Mouse (Mus musculus) limb, embryonic 11.5 days (tissue): ENCODE measurements around the gene Dvl3. TPM values are rescaled to one million over a fixed set of nuclear protein-coding genes. Genes with fewer than 3 reads are reported as not detected.

Experiments
- ATAC-seq: fragments of 200-750 bp; cut with Nextera tagmentation; 2 replicates; pipeline ENCODE4 v1.8.0; 2017; ENCODE audit warnings: low read depth; ENCODE audit not compliant: insufficient number of reproducible peaks, low FRiP score, low TSS enrichment
- DNase-seq: peaks from one replicate; pipeline ENCODE4 v3.0.0-alpha.2; 2015; ENCODE audit warnings: low spot score
- H3K27ac ChIP-seq: fragments of 300-500 bp; sonication (generic); replicated peaks from 2 replicates; pipeline ENCODE4 v1.5.1; 2014; ENCODE audit warnings: low read depth, mild to moderate bottlenecking, low read length
- H3K27me3 ChIP-seq: fragments of 300-500 bp; sonication (generic); 2 replicates; pipeline ENCODE4 v1.6.1; 2014; ENCODE audit warnings: mild to moderate bottlenecking, low read length, mixed read lengths; ENCODE audit not compliant: control insufficient read depth, insufficient read depth
- H3K36me3 ChIP-seq: fragments of 300-500 bp; sonication (generic); 2 replicates; pipeline ENCODE4 v1.6.1; 2014; ENCODE audit warnings: mild to moderate bottlenecking, low read length, moderate library complexity, mixed read lengths; ENCODE audit not compliant: control insufficient read depth, insufficient read depth
- H3K4me1 ChIP-seq: fragments of 300-500 bp; sonication (generic); 2 replicates; pipeline ENCODE4 v1.6.1; 2014; ENCODE audit warnings: low read length, mixed read lengths; ENCODE audit not compliant: control insufficient read depth, insufficient read depth
- H3K4me2 ChIP-seq: fragments of 300-500 bp; sonication (generic); 2 replicates; pipeline ENCODE4 v1.6.1; 2014; ENCODE audit warnings: low read depth, mild to moderate bottlenecking, moderate library complexity; ENCODE audit not compliant: severe bottlenecking
- H3K4me3 ChIP-seq: fragments of 300-500 bp; sonication (generic); 2 replicates; pipeline ENCODE4 v1.5.1; 2014; ENCODE audit warnings: low read depth, low read length
- H3K9ac ChIP-seq: fragments of 300-500 bp; sonication (generic); 2 replicates; pipeline ENCODE4 v1.6.1; 2014; ENCODE audit warnings: mild to moderate bottlenecking, low read length
- H3K9me3 ChIP-seq: fragments of 300-500 bp; sonication (generic); 2 replicates; pipeline ENCODE4 v1.6.1; 2016; ENCODE audit warnings: low read length; ENCODE audit not compliant: control insufficient read depth
- WGBS: fragments of 180-500 bp; shearing (Covaris S2); extraction: QIAGEN DNeasy Blood & Tissue Kit; methylation state at CpG from one replicate; pipeline ENCODE4 v1.1.7; 2014; 5-methylcytosine and 5-hydroxymethylcytosine counted together
- polyA plus RNA-seq: library from polyadenylated mRNA; unstranded; fragments of >200 nt; fragmentation: Nextera tagmentation; extraction: Ambion mirVana; gene quantifications from 2 replicates; pipeline ENCODE4 v1.2.1, GENCODE M21; 2014

The Dvl3 gene
- 40.4 and 46.2 TPM in 2 replicates for polyA plus RNA-seq

- ATAC-seq = peak; percentile 94
- H3K4me3 ChIP-seq = peak within 1 kb of the TSS; percentile 96
- H3K4me1 ChIP-seq = no peaks in the 10 kb centered on the region
- peak within 1 kb of the TSS; percentile 98 for H3K9ac ChIP-seq
- peak within 1 kb of the TSS; percentile 81 for H3K27ac ChIP-seq
- peaks cover 3% of the 10 kb centered on the region for H3K36me3 ChIP-seq
- H3K9me3 ChIP-seq = no peaks in the 10 kb centered on the region
- peak within 1 kb of the TSS; percentile 95 for H3K4me2 ChIP-seq
- WGBS = under 1% methylated on average over 30 of the region's 55 CpGs
- H3K27me3 ChIP-seq = no peaks in the 10 kb centered on the region
- peak; percentile 94 for DNase-seq
These were observed at the start of gene Dvl3 for GRCm38 (mm10) chr16:20516726-20517201. Dvl3 (plus strand) TSS chr16:20516982.

DNA sequence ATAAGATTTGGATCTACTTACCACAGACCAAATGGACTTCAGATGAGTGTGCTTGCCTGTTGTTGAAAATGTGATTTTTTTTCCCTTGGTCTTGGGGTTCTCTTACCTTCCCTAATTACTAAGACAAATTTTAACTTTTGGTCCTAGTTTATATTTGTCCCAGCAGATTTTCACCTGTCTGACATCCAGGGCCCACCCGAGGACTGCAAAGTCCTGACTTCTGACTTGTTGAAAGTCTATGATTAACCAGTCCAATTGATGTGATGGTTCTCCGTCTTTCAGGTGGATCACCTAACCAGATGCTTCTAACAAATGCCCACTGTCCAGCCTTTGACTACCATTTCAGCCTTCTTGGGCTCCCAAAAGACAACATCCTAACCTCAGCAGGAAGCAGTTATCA is 45.8 kb upstream of the Dvl3 start:
- Histone ChIP-seq H3K4me2 (no peak overlapping the region), H3K36me3 (no peaks in the 10 kb centered on the region), H3K9ac (no peak overlapping the region), H3K27me3 (no peaks in the 10 kb centered on the region), H3K9me3 (no peaks in the 10 kb centered on the region), H3K4me1 (no peaks in the 10 kb centered on the region), H3K4me3 (no peak overlapping the region), H3K27ac (no peak overlapping the region)
- ATAC-seq (no peak), DNase-seq (no peak)
- 94% methylated on average over 2 of the region's 2 CpGs for WGBS

DNA sequence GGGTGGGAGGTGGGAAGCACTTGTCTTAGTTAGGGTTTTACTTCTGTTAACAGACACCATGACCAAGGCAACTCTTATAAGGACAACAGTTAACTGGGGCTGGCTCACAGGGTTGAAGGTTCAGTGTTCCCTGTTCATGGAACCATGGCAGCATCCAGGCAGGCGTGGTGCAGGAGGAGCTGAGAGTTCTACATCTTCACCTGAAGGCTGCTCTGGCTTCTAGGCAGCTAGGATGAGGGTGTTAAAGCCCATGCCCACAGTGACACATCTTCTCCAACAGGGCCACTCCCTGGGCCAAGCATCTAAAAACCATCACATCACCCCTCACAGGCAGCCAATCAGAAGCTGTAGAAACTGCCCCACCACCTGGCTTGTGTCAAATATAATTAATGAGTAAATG is 45.1 kb upstream of the Dvl3 start:
- Histone ChIP-seq H3K27ac (no peak overlapping the region), H3K4me3 (no peak overlapping the region), H3K36me3 (no peaks in the 10 kb centered on the region), H3K4me2 (no peak overlapping the region), H3K27me3 (no peaks in the 10 kb centered on the region), H3K9me3 (no peaks in the 10 kb centered on the region), H3K4me1 (no peaks in the 10 kb centered on the region), H3K9ac (no peak overlapping the region)
- DNase-seq (no peak), ATAC-seq (no peak)
- WGBS = 63% methylated on average over 1 of the region's 1 CpGs

DNA sequence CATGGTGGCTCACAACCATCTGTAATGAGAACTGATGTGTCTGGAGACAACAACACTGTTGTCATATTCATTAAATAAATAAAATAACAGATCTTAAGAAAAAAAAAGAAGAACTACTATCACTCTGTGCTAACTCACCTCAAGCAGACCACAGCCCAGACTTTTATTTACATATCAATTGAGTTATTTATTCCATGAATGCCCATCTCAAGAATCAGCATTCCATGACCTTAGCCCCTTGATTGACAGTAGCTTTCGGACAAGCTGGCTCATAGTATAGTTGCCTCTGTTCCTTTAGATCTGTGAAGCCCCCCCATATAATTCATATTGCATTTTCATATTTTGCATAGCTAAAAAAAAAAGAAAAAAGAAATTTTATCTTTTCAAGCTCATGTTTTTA is 43.0 kb upstream of the Dvl3 start:
- no peak overlapping the region for H3K27ac ChIP-seq
- 94% methylated on average over 1 of the region's 1 CpGs for WGBS
- no peaks in the 10 kb centered on the region for H3K4me1 ChIP-seq
- ATAC-seq (no peak), DNase-seq (no peak)
- H3K36me3 ChIP-seq = no peaks in the 10 kb centered on the region
- no peak overlapping the region for H3K4me3 ChIP-seq
- no peaks in the 10 kb centered on the region for H3K9me3 ChIP-seq
- H3K9ac ChIP-seq = no peak overlapping the region
- no peak overlapping the region for H3K4me2 ChIP-seq
- H3K27me3 ChIP-seq = no peaks in the 10 kb centered on the region

- ATAC-seq = no peak
- WGBS = 91% methylated on average over 8 of the region's 8 CpGs
- DNase-seq = no peak
- no peaks in the 10 kb centered on the region for H3K36me3 ChIP-seq
- no peak overlapping the region for H3K4me2 ChIP-seq
- H3K27me3 ChIP-seq = no peaks in the 10 kb centered on the region
- no peaks in the 10 kb centered on the region for H3K4me1 ChIP-seq
- H3K9me3 ChIP-seq = no peaks in the 10 kb centered on the region
- no peak overlapping the region for H3K27ac ChIP-seq
- H3K4me3 ChIP-seq = no peak overlapping the region
- no peak overlapping the region for H3K9ac ChIP-seq
These were observed 42.6 kb upstream of the Dvl3 start for GRCm38 (mm10) chr16:20474211-20474610.

DNA sequence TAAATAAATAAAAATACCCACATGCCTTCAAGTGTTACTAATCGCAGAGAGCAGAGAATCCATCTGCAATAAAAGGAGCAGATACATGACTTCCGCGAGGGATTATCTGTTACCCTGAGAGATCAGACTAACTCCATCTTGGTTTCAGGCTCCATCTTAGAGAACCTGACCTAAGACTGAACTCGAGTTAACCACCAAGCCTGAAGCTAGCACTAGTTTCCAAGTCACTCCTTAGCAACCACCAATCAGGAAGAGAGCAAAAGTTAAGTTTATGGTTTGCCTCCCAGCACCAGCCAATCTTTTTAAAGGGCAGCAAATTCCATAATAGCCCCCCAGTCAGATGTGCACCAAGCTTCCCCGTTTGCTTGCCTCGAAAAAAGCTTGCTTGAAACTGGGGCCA is 42.0 kb upstream of the Dvl3 start:
- Histone ChIP-seq H3K4me2 (no peak overlapping the region), H3K9me3 (no peaks in the 10 kb centered on the region), H3K9ac (no peak overlapping the region), H3K27ac (no peak overlapping the region), H3K27me3 (no peaks in the 10 kb centered on the region), H3K4me1 (no peaks in the 10 kb centered on the region), H3K36me3 (no peaks in the 10 kb centered on the region), H3K4me3 (no peak overlapping the region)
- 91% methylated on average over 6 of the region's 6 CpGs for WGBS
- DNase-seq (no peak), ATAC-seq (no peak)

DNA sequence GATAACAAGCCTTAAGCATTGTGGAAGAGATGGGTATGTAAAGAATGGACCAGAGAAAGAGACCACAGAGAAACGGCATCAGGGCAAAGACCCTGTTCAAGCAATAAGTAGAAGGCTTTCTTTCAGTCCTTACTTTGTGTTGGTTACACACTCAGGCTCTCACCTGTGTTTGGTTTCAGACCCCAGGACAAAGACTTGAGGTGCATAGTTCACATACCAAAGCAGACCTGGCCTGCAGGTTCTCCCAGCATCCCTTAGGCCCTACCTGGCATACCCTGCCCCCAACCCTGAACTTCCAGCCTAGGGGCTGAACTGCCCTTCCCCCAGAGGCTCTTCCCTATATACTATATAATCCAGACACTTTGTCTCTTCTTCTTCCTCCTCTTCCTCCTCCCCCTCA is 41.4 kb upstream of the Dvl3 start:
- H3K4me2 ChIP-seq = no peak overlapping the region
- H3K36me3 ChIP-seq = no peaks in the 10 kb centered on the region
- no peaks in the 10 kb centered on the region for H3K4me1 ChIP-seq
- H3K27me3 ChIP-seq = no peaks in the 10 kb centered on the region
- no peak overlapping the region for H3K27ac ChIP-seq
- H3K4me3 ChIP-seq = no peak overlapping the region
- no peak for ATAC-seq
- no peak overlapping the region for H3K9ac ChIP-seq
- no peak for DNase-seq
- H3K9me3 ChIP-seq = no peaks in the 10 kb centered on the region
- 88% methylated on average over 1 of the region's 1 CpGs for WGBS

- Histone ChIP-seq H3K9me3 (no peaks in the 10 kb centered on the region), H3K4me2 (no peak overlapping the region), H3K27ac (no peak overlapping the region), H3K9ac (no peak overlapping the region), H3K4me3 (no peak overlapping the region), H3K36me3 (no peaks in the 10 kb centered on the region), H3K27me3 (no peaks in the 10 kb centered on the region), H3K4me1 (no peaks in the 10 kb centered on the region)
- DNase-seq (no peak), ATAC-seq (no peak)
- WGBS = 42% methylated on average over 1 of the region's 1 CpGs
These were observed 39.9 kb upstream of the Dvl3 start for GRCm38 (mm10) chr16:20476857-20477256.

DNA sequence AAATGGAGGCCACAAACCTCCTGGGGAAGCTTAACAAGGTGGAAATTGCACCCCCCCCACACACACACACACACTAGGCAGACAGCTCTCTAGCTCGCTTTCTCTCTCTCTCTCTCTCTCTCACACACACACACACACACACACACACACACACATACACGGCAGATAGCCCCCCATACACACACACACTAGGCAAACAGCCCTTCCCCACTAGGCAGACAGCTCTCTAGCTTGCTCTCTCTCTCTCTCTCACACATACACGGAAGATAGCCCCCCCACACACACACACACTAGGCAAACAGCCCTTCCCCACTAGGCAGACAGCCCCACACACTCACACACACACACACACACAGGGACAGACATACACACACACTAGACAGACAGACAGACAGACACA is 39.5 kb upstream of the Dvl3 start:
- no peaks in the 10 kb centered on the region for H3K4me1 ChIP-seq
- H3K27ac ChIP-seq = no peak overlapping the region
- no peak for DNase-seq
- H3K9me3 ChIP-seq = no peaks in the 10 kb centered on the region
- no peak for ATAC-seq
- H3K4me3 ChIP-seq = no peak overlapping the region
- WGBS = 71% methylated on average over 3 of the region's 3 CpGs
- no peaks in the 10 kb centered on the region for H3K36me3 ChIP-seq
- H3K4me2 ChIP-seq = no peak overlapping the region
- H3K27me3 ChIP-seq = no peaks in the 10 kb centered on the region
- H3K9ac ChIP-seq = no peak overlapping the region
